Mouse (Mus musculus) cerebellum, postnatal 14 days (tissue): ENCODE measurements around the gene Nprl3.

Source experiments
- DNase-seq, 2 experiments: peaks; one replicate each; pipeline ENCODE4 v3.0.0; 2021; ENCODE audit warnings: mixed read lengths in 2 of 2

Gene Nprl3

GRCm38 (mm10) chr11:32244064-32244463 lies 23.4 kb downstream of the Nprl3 start:
- DNase-seq = no peak

DNA sequence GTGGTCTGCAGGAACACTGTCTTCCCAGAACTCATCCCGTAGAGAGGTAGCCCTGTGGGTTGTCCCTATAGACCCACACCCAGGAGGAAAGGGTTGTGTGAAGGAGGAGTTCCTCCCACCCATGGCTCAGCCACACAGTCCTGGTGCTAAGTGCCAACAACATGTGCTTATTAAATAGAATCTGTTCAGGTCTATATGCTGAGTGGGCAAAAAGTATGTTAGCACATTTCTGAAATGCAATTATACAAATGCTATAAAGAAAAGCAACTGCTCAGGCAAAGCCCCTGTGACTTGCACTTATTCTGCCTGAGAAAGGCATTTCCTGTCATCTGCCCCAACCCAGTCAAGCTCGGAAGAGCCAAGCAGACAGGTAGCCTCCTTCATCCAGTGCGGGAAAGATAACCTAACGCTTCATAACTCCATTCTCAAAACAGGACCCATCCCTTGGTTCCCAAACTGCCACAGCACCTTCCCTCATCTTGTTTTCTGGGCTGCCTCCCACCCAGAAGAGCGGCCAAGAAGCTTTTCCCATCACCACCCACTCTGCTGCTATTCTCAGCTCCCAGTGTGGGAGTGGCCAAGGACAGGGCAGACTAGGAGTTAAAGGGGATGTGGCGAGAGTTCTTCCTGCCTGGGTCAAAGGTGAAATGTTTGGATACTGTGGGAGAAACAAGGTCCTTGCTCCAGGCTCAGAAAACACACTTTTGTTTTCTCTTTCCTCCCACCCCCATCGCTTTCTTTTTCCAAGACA lies 24.1 kb downstream of the Nprl3 start:
- DNase-seq = no peak

- no peak for DNase-seq
Measured at GRCm38 (mm10) chr11:32242209-32242608, 25.3 kb downstream of the Nprl3 start.

- no peak for DNase-seq
Measured at GRCm38 (mm10) chr11:32241391-32241790, 26.1 kb downstream of the Nprl3 start.

DNA sequence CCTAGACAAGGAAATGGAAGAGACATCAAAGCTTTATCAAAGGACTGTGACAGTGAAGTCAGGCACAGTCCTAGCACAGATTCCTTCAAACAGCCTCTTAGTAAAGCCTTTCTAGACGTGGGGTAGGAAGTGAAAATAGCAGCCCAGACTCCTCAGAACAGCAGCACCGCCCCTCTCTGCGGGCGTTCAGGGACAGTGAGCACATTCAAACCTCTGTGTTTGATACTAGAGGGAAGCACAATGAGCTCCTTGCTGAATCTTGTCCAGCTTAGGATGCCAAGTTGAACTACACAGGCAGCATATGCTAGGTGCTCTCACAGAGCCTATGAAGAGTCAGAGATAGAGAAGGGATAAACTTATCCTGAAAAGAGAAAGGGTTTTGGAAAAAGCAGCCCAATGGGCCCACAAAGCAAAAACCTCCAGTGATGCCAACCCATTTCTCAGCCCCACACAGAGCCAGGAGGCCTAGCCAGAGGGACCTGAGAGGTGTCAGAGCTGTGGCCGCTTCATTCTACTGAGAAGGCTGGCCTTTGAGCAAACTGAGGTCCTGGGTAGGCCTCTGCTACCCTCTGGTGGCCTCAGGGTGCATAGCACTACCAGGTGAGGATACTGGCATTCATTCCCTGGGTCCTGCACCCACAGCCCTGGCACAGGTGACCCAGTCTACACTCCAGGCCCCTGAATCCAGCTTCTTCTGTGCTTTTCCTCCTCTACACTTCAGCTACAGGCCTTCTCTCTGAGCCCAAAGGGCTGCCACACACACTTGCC lies 29.2 kb downstream of the Nprl3 start:
- DNase-seq = peak; percentile 88 to 91

DNA sequence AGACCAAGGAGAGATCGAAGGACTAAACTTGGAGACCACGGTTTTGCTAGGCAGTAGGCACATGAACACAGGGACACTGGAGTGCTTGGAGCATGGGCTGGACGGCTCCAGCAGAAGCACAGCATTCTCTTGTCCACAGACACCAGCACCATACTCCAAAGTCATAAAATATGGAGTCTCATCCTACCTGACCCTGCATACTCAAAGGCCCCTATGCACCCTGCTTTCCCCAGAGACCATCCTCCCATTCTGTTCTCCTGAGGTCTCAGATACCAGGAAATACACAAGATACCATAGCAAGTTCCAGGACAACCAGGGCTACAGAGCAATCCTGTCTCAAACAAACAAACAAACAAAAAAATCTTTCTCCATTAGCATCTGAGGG lies 30.1 kb downstream of the Nprl3 start:
- no peak for DNase-seq

- peak; percentile 81 to 93 for DNase-seq
Measured at GRCm38 (mm10) chr11:32236712-32237410, 30.6 kb downstream of the Nprl3 start.

DNA sequence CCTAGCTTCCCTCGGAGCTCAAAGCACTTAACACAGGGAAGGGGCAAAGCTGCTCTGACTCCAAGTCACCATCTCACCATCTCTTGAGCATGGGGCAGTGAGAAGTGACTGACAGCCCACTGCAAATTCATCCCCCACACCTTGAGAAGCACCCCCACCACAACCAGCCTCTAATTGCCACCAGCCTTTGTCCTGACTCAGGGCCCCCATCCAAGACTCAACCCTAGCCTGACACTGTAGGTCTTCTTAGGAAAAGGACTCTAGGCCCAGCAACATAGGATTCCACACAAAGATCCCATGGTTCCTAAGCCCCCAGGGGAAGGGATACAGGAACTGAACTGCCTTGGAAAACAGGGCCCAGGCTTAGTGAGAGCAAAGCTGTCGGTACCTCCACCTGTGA lies 31.4 kb downstream of the Nprl3 start:
- DNase-seq = peak in 1 of 2 experiments; percentile 26

DNA sequence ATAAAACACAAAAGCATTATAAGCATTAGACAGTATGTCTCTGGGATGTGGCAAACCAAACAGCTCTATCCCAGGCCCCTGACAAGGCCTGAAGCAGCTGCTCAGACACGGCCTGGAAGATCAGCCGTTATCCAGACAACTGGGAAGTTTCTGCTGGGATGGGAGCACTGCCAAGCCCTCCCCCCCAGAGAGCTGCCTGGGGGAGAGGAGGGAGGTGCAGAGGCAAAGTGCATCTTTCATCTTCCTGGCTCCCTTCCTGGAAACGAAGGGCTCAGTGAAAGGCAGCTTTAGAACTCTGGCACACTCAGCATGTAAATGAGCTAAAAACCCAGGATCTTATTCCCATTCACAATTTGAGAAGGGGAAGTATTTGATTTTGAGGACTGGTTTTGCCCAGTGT lies 31.9 kb downstream of the Nprl3 start:
- peak; percentile 68 to 72 for DNase-seq

GRCm38 (mm10) chr11:32234816-32235485 lies 32.6 kb downstream of the Nprl3 start:
- peak in 1 of 2 experiments; percentile 37 for DNase-seq

- peak; percentile 84 for DNase-seq
Measured at GRCm38 (mm10) chr11:32233895-32234294, 33.6 kb downstream of the Nprl3 start.

GRCm38 (mm10) chr11:32232848-32233247 lies 34.7 kb downstream of the Nprl3 start:
- DNase-seq = peak; percentile 57 to 63

DNA sequence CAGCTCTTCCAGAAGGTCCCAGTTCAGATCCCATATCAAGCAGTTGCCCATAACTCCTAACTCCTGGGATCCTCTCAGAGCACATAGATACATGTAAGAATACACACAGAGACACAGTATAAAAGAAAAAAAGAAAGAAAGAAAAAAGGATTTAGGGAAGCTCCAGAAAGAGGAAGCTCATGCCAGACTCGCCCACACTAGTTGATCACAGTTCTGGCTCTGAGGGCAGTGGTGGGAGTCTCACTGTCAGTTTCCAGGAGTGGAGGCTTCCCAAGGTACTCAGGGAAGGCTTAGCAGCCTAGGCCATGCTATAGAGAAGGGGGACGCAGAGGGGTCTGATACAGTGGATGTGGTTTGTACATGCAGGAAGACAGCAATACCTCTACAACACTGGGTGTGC lies 36.4 kb downstream of the Nprl3 start:
- no peak for DNase-seq

DNA sequence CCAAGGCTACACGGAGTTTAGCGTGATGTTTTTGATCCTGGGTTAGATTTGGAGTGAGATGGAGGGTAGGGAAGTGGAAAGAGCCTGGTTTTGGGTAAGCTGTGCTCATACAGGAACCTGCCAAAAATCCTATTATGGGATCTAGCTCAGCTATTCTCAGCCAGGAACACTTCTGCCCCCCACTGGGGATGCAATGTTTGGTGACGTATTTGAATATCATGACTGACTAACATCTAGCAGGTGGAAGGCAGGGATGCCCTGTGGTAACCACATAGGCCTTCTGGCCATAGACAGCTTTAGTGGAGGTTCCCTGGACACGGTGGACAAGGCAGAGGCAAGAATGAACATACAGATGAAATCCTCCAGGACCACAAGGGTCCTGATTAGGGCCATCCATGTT lies 37.3 kb downstream of the Nprl3 start:
- DNase-seq = peak; percentile 61

GRCm38 (mm10) chr11:32228292-32228845 lies 39.1 kb downstream of the Nprl3 start:
- DNase-seq = peak in 1 of 2 experiments; percentile 32

DNA sequence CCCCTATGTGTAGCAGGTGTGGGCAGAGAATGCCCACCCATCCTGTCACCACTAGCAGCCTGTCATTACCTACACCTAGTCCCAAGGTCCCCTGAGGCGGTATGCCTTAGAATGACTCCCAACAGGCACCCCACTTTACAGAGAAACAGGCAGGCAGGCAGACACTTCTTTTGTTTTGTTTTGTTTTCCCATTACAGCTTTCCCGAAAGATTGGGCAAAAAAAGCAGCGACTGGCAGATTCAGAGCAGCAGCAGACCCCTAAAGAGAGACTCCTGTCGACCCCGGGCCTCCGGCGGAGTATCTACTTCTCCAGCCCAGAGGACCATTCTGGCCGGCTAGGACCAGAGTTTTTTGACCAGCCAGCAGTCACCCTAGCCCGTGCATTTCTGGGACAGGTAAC lies 40.0 kb downstream of the Nprl3 start:
- DNase-seq = peak in 1 of 2 experiments; percentile 39

GRCm38 (mm10) chr11:32227041-32227440 lies 40.5 kb downstream of the Nprl3 start:
- peak; percentile 76 to 82 for DNase-seq

- peak; percentile 91 to 92 for DNase-seq
Measured at GRCm38 (mm10) chr11:32226124-32226871, 41.2 kb downstream of the Nprl3 start, which contains the start of gene Mpg. Mpg (plus strand) TSS chr11:32226505.

DNA sequence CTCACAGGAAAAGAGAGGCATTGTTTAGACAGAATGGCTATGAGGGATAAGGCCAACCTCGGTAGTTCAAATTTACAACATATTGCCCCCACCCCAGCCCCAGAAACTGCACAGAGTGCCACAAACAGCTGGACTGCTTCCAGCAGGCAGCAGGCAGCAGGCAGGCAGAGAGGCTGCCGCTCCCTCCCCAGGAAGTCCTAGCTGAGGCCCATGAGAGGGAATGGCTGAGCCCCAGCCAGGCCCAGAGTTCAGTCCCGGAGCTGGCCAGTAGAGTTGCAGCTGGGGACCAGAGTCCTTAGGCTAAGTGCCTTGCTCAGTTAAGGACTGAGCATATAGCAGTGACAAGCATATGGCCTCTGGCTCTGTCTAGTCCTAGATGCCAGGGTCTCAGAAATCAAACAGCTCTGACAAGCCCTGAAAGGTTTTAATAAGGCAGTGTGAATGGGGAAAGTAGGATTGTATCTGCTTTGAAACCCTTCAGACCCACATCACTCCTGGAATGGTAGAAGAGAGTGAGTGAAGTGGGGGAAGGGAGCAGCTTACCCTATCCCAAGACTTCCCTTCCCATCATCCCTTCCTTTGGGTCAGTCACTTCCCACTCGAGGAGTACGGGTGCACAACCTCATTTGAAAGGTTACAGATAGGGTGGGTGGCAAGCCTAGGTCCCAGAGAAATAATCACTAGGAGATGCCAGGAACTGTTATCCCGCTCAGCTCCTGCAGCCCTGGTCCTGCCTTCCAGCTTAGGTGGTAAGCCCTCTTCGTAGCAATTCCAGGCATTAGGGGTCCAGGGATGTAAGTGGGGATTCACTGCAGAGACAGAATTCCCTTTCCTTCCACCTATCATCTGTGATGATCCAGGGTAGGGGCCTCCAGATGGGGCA lies 42.0 kb downstream of the Nprl3 start:
- DNase-seq = peak; percentile 38 to 44

DNA sequence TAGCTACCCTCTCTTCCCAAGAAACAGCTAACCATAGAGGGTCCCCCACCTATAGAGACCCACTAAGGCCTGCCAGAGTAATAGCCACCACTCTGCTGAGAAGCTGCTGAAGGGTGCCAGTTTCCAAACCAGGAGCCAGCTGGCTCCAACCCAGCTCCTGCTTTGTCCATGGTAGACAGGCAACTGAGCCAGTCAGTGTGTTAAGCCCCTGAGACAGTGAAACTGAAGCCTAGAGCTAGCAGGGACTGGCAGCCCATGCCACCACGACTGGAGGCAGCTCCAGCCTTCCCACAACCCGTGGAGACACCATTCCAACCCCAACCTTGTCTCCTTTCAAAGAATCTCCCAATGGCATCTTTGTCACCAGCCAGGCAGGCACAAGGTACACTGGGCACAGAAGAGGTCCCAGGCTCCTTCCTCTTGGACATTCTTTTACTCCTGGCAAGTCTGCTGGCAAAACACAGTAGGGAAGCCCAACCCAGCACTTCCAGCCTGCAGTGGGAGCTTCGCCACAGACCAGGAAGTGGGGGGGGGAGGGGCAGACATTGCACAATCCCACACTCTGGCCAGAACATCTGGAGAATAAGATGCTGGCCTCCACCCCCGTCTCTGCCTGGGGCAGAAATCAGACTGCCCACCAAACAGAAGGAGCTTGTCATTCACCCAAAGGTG lies 42.9 kb downstream of the Nprl3 start:
- DNase-seq = peak; percentile 74 to 77
